12 mouse cellular contexts compared by ENCODE assay signal in the genomic region with DNA sequence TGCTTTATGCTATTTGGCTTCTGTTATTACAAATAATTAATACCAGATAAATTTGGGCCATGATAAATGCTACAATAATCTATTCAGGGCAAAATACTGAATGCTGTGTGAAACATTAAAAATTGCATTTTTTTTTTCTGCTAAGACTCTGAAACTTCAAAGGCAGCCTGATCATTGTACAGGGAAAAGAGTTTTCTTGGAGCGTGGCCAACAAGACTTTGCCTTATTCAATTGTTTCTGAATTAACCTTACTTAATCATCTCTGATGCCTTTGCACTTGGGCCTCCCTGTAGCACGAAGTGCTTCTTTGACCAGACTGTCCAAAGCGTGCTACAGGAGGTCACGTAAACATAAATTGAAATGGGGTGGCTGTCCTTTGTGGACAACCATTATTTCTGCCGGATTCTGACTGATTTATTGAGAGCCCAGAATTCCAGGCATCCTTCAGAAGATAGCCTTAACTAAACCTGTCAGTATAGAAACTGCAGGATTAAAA.
DNase-seq lines count a peak whose midpoint lies in the region; ATAC-seq lines count a peak whose summit lies in the region.
"Had no signal": no experiment of that assay in that cellular context is flagged by ENCODE, and none has a peak within 500 bp of the region (broad histone marks: within the 10 kb centered on the region; RNA-seq: fewer than 3 reads in every experiment).

No protein-coding gene starts in this region.

- no peak overlapping the region for H3K27ac ChIP-seq in kidney, embryonic 14.5 days (ENCODE audit: low read depth, low read length)
- no peak overlapping the region for H3K27ac ChIP-seq in embryonic facial prominence, embryonic 14.5 days (replicated peaks; ENCODE audit: low read depth, low read length)
- H3K27ac ChIP-seq in hindbrain, embryonic 10.5 days: peak overlapping the region; percentile 83
- peak overlapping the region; percentile 68 for H3K27ac ChIP-seq in midbrain, embryonic 13.5 days
- no peak overlapping the region for H3K27ac ChIP-seq in heart, embryonic 10.5 days
- H3K27ac ChIP-seq: liver, embryonic 15.5 days had no signal

- H3K9ac ChIP-seq in kidney, embryonic 14.5 days (ENCODE audit: low read depth, low read length): no peak overlapping the region
- H3K9ac ChIP-seq in embryonic facial prominence, embryonic 14.5 days (ENCODE audit: low read depth, low read length): no peak overlapping the region
- no peak overlapping the region for H3K9ac ChIP-seq in midbrain, embryonic 13.5 days (replicated peaks)
- H3K9ac ChIP-seq: liver, embryonic 15.5 days had no signal

- H3K27me3 ChIP-seq in kidney, embryonic 14.5 days (ENCODE audit: control insufficient read depth, insufficient read depth, low read length): no peaks in the 10 kb centered on the region
- H3K27me3 ChIP-seq in embryonic facial prominence, embryonic 14.5 days (replicated peaks; ENCODE audit: control insufficient read depth, insufficient read depth, low read length): no peaks in the 10 kb centered on the region
- no peaks in the 10 kb centered on the region for H3K27me3 ChIP-seq in hindbrain, embryonic 10.5 days (ENCODE audit: insufficient read depth, poor library complexity, severe bottlenecking)
- H3K27me3 ChIP-seq in midbrain, embryonic 13.5 days: no peaks in the 10 kb centered on the region
- no peaks in the 10 kb centered on the region for H3K27me3 ChIP-seq in heart, embryonic 10.5 days (ENCODE audit: insufficient read depth, poor library complexity, severe bottlenecking)
- H3K27me3 ChIP-seq: liver, embryonic 15.5 days had no signal

- no peaks in the 10 kb centered on the region for H3K9me3 ChIP-seq in kidney, embryonic 14.5 days (ENCODE audit: control insufficient read depth, low read length)
- H3K9me3 ChIP-seq in embryonic facial prominence, embryonic 14.5 days (ENCODE audit: control insufficient read depth, low read length): no peaks in the 10 kb centered on the region
- H3K9me3 ChIP-seq in hindbrain, embryonic 10.5 days: no peaks in the 10 kb centered on the region
- H3K9me3 ChIP-seq in midbrain, embryonic 13.5 days: no peaks in the 10 kb centered on the region
- no peaks in the 10 kb centered on the region for H3K9me3 ChIP-seq in heart, embryonic 10.5 days
- H3K9me3 ChIP-seq: G1E; liver, embryonic 15.5 days had no signal

- WGBS in kidney, embryonic 14.5 days: 40% methylated on average over 5 of the region's 5 CpGs
- WGBS in embryonic facial prominence, embryonic 14.5 days: 75% methylated on average over 5 of the region's 5 CpGs
- 73% methylated on average over 5 of the region's 5 CpGs for WGBS in hindbrain, embryonic 10.5 days
- 55% methylated on average over 5 of the region's 5 CpGs for WGBS in midbrain, embryonic 13.5 days
- 83% methylated on average over 5 of the region's 5 CpGs for WGBS in heart, embryonic 10.5 days

- no peak overlapping the region for H3K4me3 ChIP-seq in kidney, embryonic 14.5 days (ENCODE audit: low read length)
- no peak overlapping the region for H3K4me3 ChIP-seq in embryonic facial prominence, embryonic 14.5 days (ENCODE audit: low read depth, low read length)
- no peak overlapping the region for H3K4me3 ChIP-seq in hindbrain, embryonic 10.5 days
- H3K4me3 ChIP-seq in midbrain, embryonic 13.5 days (replicated peaks): no peak overlapping the region
- no peak overlapping the region for H3K4me3 ChIP-seq in heart, embryonic 10.5 days
- H3K4me3 ChIP-seq: liver, embryonic 15.5 days had no signal

- DNase-seq in kidney, postnatal 25 days: no peak
- peak; percentile 41 for DNase-seq in embryonic facial prominence, embryonic 14.5 days (ENCODE audit: low spot score)
- DNase-seq in hindbrain, embryonic 10.5 days (ENCODE audit: low spot score): peak; percentile 7
- no peak for DNase-seq in cerebellum, postnatal 25 days
- no peak for DNase-seq in heart, embryonic 10.5 days (ENCODE audit: low spot score)
- DNase-seq: lung, postnatal 4 days had no signal

- no peak overlapping the region for H3K4me2 ChIP-seq in kidney, embryonic 14.5 days (replicated peaks; ENCODE audit: low read depth, low read length)
- no peak overlapping the region for H3K4me2 ChIP-seq in embryonic facial prominence, embryonic 14.5 days (ENCODE audit: low read depth, low read length)
- H3K4me2 ChIP-seq in midbrain, embryonic 13.5 days (replicated peaks): no peak overlapping the region
- H3K4me2 ChIP-seq: heart, embryonic 11.5 days; liver, embryonic 15.5 days had no signal

- H3K36me3 ChIP-seq in kidney, embryonic 14.5 days (ENCODE audit: control insufficient read depth, insufficient read depth, low read length): no peaks in the 10 kb centered on the region
- H3K36me3 ChIP-seq in embryonic facial prominence, embryonic 14.5 days (ENCODE audit: control insufficient read depth, insufficient read depth, low read length): no peaks in the 10 kb centered on the region
- H3K36me3 ChIP-seq in hindbrain, embryonic 10.5 days: no peaks in the 10 kb centered on the region
- no peaks in the 10 kb centered on the region for H3K36me3 ChIP-seq in midbrain, embryonic 13.5 days
- no peaks in the 10 kb centered on the region for H3K36me3 ChIP-seq in heart, embryonic 10.5 days
- H3K36me3 ChIP-seq: G1E; liver, embryonic 15.5 days had no signal

- peak; percentile 64; the same call in 1 of the 2 replicates for ATAC-seq in kidney, embryonic 14.5 days (ENCODE audit: low FRiP score, low TSS enrichment)
- no peak for ATAC-seq in embryonic facial prominence, embryonic 14.5 days (ENCODE audit: low read depth)
- no peak for ATAC-seq in midbrain, embryonic 13.5 days
- no peak for ATAC-seq in cerebellum, adult (ENCODE audit: insufficient number of reproducible peaks, low FRiP score, low TSS enrichment)

- H3K4me1 ChIP-seq in kidney, embryonic 14.5 days (ENCODE audit: control insufficient read depth, insufficient read depth, low read length): 0 out of 2 replicates have a peak, but pooled peaks cover 2% of the 10 kb centered on the region
- no peaks in the 10 kb centered on the region for H3K4me1 ChIP-seq in embryonic facial prominence, embryonic 14.5 days (ENCODE audit: control insufficient read depth, insufficient read depth, low read length)
- H3K4me1 ChIP-seq in hindbrain, embryonic 10.5 days (replicated peaks): peaks cover 19% of the 10 kb centered on the region
- H3K4me1 ChIP-seq in midbrain, embryonic 13.5 days (replicated peaks): peaks cover 18% of the 10 kb centered on the region
- H3K4me1 ChIP-seq in heart, embryonic 10.5 days: no peaks in the 10 kb centered on the region
- H3K4me1 ChIP-seq: liver, embryonic 15.5 days had no signal

Comparison
In these comparisons a context has a peak if more than half of its experiments do, and no peak if none do; other contexts are left out.
1. H3K27ac ChIP-seq: peak in hindbrain, embryonic 10.5 days (single experiment) and midbrain, embryonic 13.5 days (single experiment); none in kidney, embryonic 14.5 days (single experiment), embryonic facial prominence, embryonic 14.5 days (single experiment) and heart, embryonic 10.5 days (single experiment).
2. DNase-seq: peak in embryonic facial prominence, embryonic 14.5 days (single experiment) and hindbrain, embryonic 10.5 days (single experiment); none in kidney, postnatal 25 days (0 of 2), cerebellum, postnatal 25 days (0 of 2) and heart, embryonic 10.5 days (single experiment).